Mouse (Mus musculus) heart, adult 2 months (tissue): ENCODE data around the gene Mat1a. TPM values are rescaled to one million over a fixed set of nuclear protein-coding genes. Genes with fewer than 3 reads are reported as not detected.

Experiments used
- DNase-seq, 2 experiments: peaks; one replicate each; pipeline ENCODE4 v3.0.0; 2021
- H3K27ac ChIP-seq: fragments of 200-600 bp; 2 replicates; pipeline ENCODE4 v1.8.1; 2022
- H3K27me3 ChIP-seq: fragments of 200-500 bp; 2 replicates; pipeline ENCODE4 v1.6.1; 2012; ENCODE audit warnings: mild to moderate bottlenecking, low read length, inconsistent platforms, mixed read lengths; ENCODE audit not compliant: control insufficient read depth, insufficient read depth
- H3K36me3 ChIP-seq: fragments of 200-500 bp; 2 replicates; pipeline ENCODE4 v1.6.1; 2012; ENCODE audit warnings: low read length, inconsistent platforms; ENCODE audit not compliant: control insufficient read depth, insufficient read depth
- H3K4me1 ChIP-seq: fragments of 200-500 bp; 2 replicates; pipeline ENCODE4 v1.6.1; 2011; ENCODE audit warnings: low read length; ENCODE audit not compliant: control insufficient read depth, insufficient read depth
- H3K4me3 ChIP-seq: fragments of 200-600 bp; 2 replicates; pipeline ENCODE4 v1.8.1; 2022
- H3K79me2 ChIP-seq: fragments of 200-500 bp; replicated peaks from 2 replicates; pipeline ENCODE4 v1.6.1; 2012; ENCODE audit warnings: mild to moderate bottlenecking, inconsistent platforms, low read length, moderate library complexity, mixed read lengths; ENCODE audit not compliant: control insufficient read depth, insufficient read depth
- H3K9ac ChIP-seq: fragments of 200-500 bp; 2 replicates; pipeline ENCODE4 v1.6.1; 2012; ENCODE audit warnings: low read depth, mild to moderate bottlenecking, control low read depth, inconsistent platforms, low read length, mixed read lengths
- CTCF ChIP-seq: fragments of 200-600 bp; IDR thresholded peaks from 2 replicates; pipeline ENCODE4 v1.8.1; 2022; ENCODE audit warnings: antibody characterized with exemption, mild to moderate bottlenecking, moderate library complexity
- EP300 ChIP-seq: fragments of 200-500 bp; IDR thresholded peaks from 2 replicates; pipeline ENCODE4 v1.6.1; 2011; ENCODE audit warnings: low read depth, low read length, control low read depth; ENCODE audit not compliant: insufficient read depth
- POLR2A ChIP-seq: fragments of 200-500 bp; IDR thresholded peaks from 2 replicates; pipeline ENCODE4 v1.6.1; 2011; ENCODE audit warnings: mild to moderate bottlenecking, low read depth, low read length, control low read depth; ENCODE audit not compliant: insufficient read depth
- WGBS: fragments of 180-500 bp; shearing (Covaris S2); methylation state at CpG from one replicate; pipeline ENCODE4 v1.1.7; 2018; 5-methylcytosine and 5-hydroxymethylcytosine counted together
- intact Hi-C: fragments of 180-260 bp; cut with DNase I; formaldehyde crosslinking; loops from one replicate; pipeline ENCODE4 v1.15.1; 2025
- polyA plus RNA-seq: library from polyadenylated mRNA; depleted of rRNA; stranded (reverse); fragments of >200 nt; gene quantifications from 2 replicates; pipeline ENCODE4 v1.2.3, GENCODE M21; 2012
- total RNA-seq, 2 experiments: library from RNA; stranded (reverse); gene quantifications; 2 replicates each; pipeline ENCODE4 v1.2.3; 2021

Gene Mat1a
- total and polyA plus RNA-seq, 3 experiments, result 0.21 TPM; not detected in 2

- TF ChIP-seq EP300 (no peak), CTCF (no peak), POLR2A (no peak)
- Histone ChIP-seq H3K79me2 (no peaks in the 10 kb centered on the region), H3K4me1 (no peaks in the 10 kb centered on the region), H3K9ac (no peak overlapping the region), H3K4me3 (no peak overlapping the region), H3K27ac (no peak overlapping the region), H3K27me3 (no peaks in the 10 kb centered on the region), H3K36me3 (no peaks in the 10 kb centered on the region)
- no peak for DNase-seq
- intact Hi-C loops, result no loop called here
- WGBS, result 81% methylated on average over 3 of the region's 3 CpGs
These were observed 4.1 kb upstream of the Mat1a start for GRCm38 (mm10) chr14:41100712-41101111.

- WGBS, result 64% methylated on average over 5 of the region's 5 CpGs
- H3K4me3 ChIP-seq, result no peak overlapping the region
- H3K79me2 ChIP-seq, result no peaks in the 10 kb centered on the region
- no peaks in the 10 kb centered on the region for H3K27me3 ChIP-seq
- intact Hi-C loops, result no loop called here
- H3K36me3 ChIP-seq, result no peaks in the 10 kb centered on the region
- H3K27ac ChIP-seq, result no peak overlapping the region
- H3K4me1 ChIP-seq, result no peaks in the 10 kb centered on the region
- no peak overlapping the region for H3K9ac ChIP-seq
- no peak for TF ChIP-seq POLR2A
- TF ChIP-seq EP300, result no peak
- no peak for TF ChIP-seq CTCF
- no peak for DNase-seq
These were observed 3.6 kb upstream of the Mat1a start for GRCm38 (mm10) chr14:41101242-41101641.

GRCm38 (mm10) chr14:41102269-41102668 is 2.6 kb upstream of the Mat1a start:
- H3K79me2 ChIP-seq, result no peaks in the 10 kb centered on the region
- 46% methylated on average over 2 of the region's 2 CpGs for WGBS
- no peaks in the 10 kb centered on the region for H3K27me3 ChIP-seq
- no peaks in the 10 kb centered on the region for H3K36me3 ChIP-seq
- H3K4me3 ChIP-seq, result no peak overlapping the region
- no peak overlapping the region for H3K27ac ChIP-seq
- TF ChIP-seq POLR2A (no peak), CTCF (no peak), EP300 (no peak)
- H3K4me1 ChIP-seq, result no peaks in the 10 kb centered on the region
- no peak for DNase-seq
- intact Hi-C loops, result no loop called here
- no peak overlapping the region for H3K9ac ChIP-seq

GRCm38 (mm10) chr14:41111031-41111668 is 6.3 kb downstream of the Mat1a start:
- Histone ChIP-seq H3K27me3 (no peaks in the 10 kb centered on the region), H3K9ac (no peak overlapping the region), H3K27ac (no peak overlapping the region)

GRCm38 (mm10) chr14:41112944-41113343 is 8.1 kb downstream of the Mat1a start:
- 69% methylated on average over 4 of the region's 4 CpGs for WGBS
- intact Hi-C loops, result no loop called here
- Histone ChIP-seq H3K79me2 (no peaks in the 10 kb centered on the region), H3K4me3 (no peak overlapping the region), H3K9ac (no peak overlapping the region), H3K36me3 (no peaks in the 10 kb centered on the region), H3K4me1 (no peaks in the 10 kb centered on the region), H3K27me3 (no peaks in the 10 kb centered on the region), H3K27ac (no peak overlapping the region)
- no peak for TF ChIP-seq CTCF
- no peak for TF ChIP-seq POLR2A
- no peak for TF ChIP-seq EP300
- no peak for DNase-seq

More at GRCm38 (mm10) chr14:41111031-41111668, 6.3 kb downstream of the Mat1a start:
- Histone ChIP-seq H3K36me3 (no peaks in the 10 kb centered on the region), H3K79me2 (no peaks in the 10 kb centered on the region), H3K4me3 (no peak overlapping the region), H3K4me1 (no peaks in the 10 kb centered on the region)
- 84% methylated on average over 7 of the region's 7 CpGs for WGBS
- DNase-seq, result no peak
- intact Hi-C loops, result no loop called here
- TF ChIP-seq CTCF (no peak), EP300 (no peak), POLR2A (no peak)

GRCm38 (mm10) chr14:41116271-41116670 is 11.4 kb downstream of the Mat1a start:
- Histone ChIP-seq H3K4me3 (no peak overlapping the region), H3K27ac (no peak overlapping the region), H3K36me3 (no peaks in the 10 kb centered on the region), H3K27me3 (no peaks in the 10 kb centered on the region), H3K9ac (no peak overlapping the region), H3K4me1 (no peaks in the 10 kb centered on the region), H3K79me2 (no peaks in the 10 kb centered on the region)
- WGBS, result 68% methylated on average over 3 of the region's 3 CpGs
- TF ChIP-seq POLR2A (no peak), EP300 (no peak), CTCF (no peak)
- intact Hi-C loops, result no loop called here
- DNase-seq, result no peak
